Mouse (Mus musculus) lung, postnatal 36 days (tissue): ENCODE results near the gene Sez6l.
A peak's percentile ranks its signal among the peaks of the same experiment; 100 is the strongest.

Experiments
- DNase-seq: peaks from one replicate; pipeline ENCODE4 v3.0.0; 2022; ENCODE audit warnings: mixed read lengths

Sez6l gene

DNA sequence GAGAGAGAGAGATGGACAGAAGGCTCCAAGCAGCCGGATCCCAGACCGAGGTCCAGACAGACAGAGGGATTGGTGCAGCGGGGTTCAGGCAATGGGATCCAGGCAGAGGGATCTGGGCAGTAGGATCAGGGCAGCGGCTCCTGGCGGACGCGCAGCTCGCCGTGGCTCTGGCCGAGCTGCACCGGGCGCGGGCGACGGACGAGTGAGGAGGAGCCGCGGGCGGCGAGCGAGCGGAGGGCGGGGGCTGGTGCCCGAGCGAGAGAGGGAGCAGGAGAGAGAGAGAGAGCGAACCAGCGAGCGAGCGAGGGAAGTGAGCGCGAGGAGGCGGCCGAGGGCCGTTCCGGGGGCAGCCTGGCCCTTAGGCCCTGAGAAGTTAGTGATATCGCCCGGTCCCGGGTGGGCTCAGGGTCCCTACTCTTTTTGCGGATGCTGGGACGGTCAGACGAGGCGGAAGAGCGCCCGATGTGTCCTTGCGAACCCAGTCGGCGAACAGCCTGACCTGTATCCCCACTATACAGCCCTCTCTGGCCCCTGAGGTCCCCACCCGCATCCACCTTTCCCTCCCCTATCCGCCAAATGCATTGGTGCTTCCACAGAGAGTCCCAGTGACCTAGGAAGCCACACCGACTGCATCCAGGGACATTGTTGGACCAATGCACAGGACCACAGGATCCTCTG, at the start of gene Sez6l:
Gene Sez6l, minus strand, starts transcription at position 193 of the 678 bp plus-strand sequence.
- DNase-seq = peak; percentile 12

DNA sequence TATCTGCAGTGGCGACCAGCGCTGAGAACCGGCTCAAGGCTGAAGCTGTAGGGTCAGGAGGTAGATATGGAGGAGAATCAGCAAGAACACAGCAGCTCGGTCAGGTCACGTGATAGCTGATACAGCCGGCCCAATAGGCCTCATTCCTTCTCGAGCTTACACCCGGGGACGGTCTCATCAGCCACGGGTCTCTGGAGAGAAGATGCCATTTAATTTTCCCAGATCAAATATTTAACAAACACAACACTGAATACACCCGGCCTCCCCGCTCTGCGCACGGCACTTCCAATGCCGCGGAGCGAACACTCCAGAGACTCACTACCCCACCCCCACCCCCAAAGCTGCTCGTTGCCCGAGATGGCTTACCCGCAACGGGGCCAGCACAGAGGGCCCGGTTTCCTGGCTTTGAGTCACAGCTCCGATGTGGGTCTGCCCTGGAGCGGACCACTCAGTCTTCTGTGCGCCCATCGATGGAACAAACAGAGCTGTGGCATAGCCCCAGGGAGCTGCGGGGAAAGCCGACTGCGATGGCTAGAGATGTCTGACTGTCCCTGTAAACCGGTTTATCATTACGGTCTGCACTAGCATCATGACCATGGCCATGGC, 48.7 kb upstream of the Sez6l start:
- DNase-seq = no peak

DNA sequence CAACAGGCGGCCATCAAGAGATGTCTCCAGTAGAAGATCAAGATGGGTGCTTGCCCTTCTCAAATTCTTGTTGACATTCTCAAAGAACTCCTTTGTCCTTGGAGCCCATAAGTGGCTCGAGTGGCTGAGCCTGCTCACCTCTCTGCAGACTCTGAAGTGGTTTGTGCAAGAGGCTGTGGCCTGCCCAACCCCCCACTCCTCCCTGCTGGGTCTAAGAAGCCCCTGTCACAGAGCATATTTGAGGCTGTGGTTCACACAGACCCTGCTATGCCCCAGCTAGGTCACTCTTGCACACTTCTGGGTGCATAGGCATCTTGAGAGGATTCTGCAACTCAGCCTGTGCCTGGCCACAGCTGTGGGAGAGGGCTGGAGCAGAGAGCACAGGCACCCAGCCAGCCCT, 46.0 kb upstream of the Sez6l start:
- peak; percentile 72 for DNase-seq

DNA sequence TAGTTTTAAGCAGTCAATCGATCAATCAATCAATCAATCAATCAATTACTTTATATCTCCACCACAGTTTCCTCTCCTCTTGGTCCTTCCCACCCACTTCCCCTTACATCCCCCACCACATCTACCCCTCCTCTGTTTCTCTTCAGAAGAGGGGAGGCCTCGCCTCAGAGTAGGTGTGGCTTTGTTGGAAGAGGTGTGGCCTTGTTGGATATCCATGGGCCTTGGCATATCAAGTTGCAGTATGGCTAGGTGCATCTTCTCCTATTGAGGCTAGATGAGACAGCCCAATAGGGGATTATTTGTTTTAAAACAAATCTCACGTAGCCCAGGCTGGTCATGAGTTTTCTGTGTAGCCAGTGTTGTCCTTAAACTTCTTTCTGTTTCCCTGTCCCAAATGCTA, 43.3 kb upstream of the Sez6l start:
- DNase-seq = no peak

DNA sequence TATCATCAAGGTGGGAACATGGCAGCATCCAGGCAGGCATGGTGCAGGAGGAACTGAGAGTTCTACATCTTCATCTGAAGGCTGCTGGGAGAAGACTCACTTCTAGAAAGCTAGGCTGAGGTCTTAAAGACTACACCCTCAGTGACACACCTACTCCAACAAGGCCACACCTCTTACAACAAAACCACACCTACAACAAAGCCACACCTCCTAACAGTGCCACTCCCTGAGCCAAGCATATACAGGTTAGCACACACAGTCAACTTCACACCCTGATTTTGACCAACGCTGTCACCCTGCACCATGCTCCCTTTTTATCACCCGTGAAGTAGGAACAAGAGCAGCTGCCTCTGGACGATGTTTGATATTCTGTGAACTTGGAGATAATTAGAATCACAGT, 42.4 kb upstream of the Sez6l start:
- DNase-seq = no peak

DNA sequence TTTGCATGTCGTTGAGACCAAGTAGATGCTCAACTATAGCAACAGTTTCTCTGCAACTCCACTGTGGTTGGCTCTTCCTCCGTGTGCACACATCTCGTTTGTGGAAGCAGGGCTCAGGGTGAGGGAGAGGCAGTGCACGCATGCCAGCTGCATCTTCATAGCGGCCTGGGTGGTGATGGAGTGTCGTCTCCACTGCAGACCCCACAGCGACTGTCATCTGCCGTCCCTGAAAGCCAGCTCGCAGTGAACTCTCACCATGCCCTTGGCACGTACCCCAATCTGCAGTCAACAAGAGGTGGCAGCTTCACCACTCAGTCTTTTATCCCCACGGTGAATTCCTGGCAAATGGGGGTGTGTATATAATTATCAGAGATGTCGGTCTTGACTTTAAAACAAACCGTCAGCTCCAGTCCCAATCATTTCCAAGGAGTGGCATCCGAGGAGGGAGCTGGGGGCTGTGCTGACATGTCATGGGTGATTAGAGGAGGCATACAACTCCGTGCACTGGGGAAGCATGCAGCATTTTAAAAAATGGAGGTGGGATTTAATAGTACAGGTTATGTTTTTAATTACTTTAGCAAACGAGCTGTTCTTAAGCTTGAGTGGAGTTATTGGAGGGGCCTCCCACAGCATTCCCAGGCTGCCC, 40.7 kb upstream of the Sez6l start:
- DNase-seq = no peak

DNA sequence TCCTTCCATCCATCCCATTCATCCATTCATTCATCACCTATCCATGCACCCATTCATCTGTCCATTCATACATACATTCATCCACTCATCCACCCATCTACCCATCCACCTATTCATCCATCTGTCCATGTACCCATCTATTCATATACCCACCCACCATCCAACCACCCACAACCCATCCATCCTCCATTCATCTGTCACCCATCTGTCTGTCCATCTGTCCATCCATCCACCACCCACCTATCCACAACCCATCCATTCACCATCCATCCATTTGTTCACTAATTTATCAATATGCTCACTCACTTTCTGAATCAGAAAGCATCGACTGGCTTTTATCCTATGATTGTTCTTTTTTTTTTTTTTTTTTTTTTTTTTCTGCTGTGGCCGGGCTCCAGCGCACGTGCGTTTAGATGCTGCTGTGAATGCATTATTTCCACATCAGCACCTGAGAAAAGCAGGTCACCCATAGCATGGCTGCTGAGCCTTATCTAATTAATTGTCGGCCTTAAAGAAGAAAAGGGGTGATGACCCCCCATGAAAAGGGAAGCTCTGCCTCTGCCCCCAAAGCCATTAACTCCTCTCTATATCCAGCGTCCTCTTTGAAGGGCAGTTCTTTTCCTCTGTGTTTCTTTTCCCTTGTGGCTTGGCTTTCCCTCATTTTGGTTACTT, 39.1 kb upstream of the Sez6l start:
- DNase-seq = no peak

DNA sequence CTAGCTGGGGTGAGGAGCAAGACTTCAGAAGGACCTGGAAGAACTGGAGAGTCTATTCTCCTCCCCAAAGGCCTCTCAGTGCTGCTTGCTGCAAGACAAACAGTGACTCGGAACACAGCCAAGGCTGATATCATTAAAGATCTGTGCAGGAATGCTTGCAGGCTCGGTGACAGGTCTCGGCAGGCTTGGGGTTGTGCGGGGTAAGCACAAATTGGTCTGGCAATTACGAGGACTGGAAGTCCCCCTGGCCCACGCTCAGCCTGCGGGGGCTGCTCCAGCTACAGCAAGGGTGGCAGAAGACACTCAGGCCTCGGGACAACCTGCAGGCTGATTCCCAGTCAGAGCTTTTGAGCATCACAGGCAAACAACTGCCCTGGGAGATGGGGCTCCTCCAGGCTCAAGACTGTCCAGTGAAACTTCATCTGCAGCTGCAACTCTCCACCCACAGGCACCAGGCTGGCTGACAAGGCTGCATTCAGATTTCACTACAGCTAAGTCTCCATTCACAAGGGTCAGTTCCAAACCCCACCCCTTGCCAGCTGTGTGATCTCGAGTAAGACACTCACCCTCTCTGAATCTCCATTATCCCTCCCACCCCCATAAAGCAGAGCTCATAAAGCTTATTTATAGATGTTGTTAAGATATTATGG, 31.0 kb upstream of the Sez6l start:
- peak; percentile 60 for DNase-seq

DNA sequence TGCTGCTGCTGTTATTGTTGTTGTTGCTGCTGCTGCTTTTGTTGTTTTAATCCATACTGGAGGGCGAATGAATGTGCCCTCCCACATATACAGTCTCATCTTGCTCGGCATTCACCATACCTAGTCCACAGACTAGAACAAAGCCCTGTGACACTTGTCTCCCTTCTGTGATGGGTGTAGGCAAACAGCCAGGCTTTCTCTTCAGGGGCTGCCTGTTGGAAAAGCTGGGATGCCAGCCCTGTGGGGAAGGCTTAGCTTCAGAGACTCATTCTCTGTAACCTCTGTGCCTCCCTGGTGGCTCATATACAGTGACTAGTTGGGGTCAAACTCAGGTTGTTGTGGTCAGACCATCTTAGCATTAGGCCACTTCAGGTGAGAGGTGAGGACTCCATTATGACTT, 30.1 kb upstream of the Sez6l start:
- DNase-seq = no peak

DNA sequence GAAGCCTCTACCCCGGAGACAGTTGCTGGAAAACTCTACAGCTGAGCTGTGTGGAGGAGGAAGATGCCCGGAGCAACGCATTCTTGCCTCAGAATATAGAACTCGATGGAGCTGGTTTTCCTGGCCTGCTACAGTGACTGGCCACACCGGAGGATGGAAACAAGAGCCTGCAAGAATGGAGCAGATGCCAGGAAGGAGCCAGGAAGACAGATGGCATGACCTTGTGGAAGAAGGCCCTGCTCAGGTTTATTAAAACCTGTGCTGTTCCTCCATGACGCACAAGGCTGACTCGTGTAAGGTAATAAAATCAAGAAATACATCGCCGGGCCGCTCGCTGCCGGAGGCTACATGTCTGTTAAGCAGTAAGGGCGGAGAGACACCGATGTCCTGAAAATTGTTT, 28.4 kb upstream of the Sez6l start:
- no peak for DNase-seq

DNA sequence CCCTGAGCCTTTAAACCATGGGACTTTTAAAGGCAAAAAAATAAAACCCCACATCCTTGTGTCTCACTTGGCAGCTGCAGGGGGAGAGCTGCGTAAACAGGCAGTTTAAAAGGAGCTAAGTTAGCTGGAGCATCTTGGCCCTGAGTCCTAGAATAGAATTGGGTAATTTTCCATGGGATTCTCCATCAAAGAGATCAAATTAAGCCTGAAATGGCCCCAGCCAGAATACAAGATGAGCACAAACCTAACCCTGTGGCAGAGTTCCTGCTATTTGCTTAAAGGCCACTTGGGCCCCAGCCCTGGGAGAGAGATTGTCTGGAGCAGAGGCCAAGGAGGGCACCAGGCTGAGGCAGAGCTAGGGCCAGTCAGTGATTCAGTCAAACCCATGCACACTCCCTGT, 27.3 kb upstream of the Sez6l start:
- DNase-seq = peak; percentile 21

DNA sequence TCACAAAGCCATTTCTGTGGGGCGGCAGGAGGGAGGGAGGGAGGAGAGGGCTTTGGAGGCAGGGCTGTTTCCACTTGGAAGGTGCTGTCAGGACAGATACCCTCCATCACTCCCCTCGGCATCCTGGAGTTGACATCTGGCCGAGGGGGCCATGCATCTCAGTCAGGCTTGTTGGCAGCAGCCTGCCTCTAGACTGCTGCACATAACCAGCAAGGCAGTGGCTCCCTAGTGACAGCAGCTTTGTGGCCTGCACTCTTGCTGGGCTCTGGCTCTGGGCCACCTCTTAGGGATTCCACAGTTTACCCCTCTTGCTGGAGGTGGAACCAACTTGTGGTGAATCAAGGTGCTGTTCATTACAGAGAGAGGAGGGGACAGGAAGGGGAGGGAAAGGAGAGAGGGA, 26.6 kb upstream of the Sez6l start:
- no peak for DNase-seq

DNA sequence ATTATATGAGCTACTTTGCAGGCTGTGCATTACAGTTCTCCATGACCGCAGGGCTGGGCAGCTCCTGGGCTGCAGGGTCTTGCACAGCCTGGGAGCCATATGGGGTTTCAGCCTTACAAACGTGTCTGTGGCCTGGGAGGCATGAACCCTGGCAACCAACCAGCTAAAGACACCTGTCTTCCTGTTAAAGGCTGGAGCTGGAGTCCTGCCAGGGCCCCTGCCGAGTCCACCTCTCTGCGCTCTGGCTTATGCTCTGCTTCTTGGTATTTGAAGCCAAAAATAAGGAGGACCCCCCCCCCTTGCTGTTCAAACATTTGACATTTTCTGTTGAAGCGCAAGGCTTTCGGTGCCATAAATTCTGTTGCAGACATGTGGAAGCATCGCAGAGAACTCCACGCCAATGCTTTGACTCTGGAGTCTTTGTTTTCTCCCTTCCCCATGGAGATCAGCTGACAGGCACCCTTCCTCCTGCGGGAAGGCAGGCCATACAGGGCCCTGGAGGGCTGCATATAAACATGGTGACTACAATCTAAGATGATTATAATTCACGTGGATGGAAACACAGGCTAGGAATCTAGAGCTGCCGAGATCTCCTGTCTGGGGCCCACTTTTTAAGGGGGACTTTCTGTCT, 23.4 kb upstream of the Sez6l start:
- DNase-seq = no peak

DNA sequence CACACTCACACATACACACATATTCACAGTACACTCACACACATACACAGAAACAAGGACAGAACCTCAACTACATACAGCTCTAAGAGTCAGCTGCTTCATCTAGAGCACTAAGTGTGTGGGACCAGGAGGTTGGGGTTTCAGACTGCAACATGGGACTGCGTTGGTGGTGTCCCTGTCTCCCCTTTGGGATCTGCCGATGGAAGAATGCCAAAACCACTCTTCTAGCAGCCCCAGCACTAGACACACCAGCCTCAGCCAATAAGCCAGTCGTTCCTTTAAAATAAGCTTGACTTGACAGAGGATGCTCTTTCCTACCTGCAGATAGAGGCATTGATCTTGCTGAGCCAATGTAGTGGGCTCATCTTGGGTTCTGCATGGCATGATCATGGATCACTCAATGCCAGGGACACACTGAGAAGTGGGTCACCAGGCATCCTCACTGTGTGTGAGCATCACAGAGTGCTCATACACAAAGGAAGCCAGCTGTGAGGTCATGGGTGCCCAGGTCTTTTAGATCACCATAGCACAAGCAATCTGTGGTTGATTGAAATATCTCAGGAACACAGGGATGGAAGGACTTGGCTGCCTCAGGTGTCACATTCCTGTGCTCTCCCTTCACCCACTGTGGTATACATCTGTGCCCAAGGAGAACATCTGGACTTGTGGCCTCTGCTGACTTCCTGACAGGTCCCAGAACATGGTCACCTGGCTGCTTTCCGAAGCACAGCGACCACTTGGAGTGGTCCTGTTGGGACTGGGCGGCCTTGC, 22.7 kb upstream of the Sez6l start:
- no peak for DNase-seq

DNA sequence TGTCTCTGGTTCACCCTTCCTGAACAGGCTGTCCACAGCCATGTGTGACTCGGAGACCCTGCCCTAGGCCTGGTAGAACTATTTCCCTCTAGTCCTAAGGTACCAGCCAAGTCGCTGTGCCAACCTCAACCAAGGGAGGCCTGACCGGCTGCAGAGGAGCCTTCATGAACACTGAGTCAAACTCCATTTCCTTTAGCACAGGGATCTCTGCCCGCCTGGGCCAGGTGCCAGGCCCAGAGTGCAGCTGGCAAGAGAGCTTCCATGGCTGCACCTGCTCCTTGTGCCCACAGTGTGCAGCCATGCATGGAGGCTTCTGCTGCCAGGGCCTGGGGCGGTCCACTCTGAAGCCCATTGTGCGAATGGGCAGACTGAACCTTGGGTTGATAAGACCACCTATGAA, 20.9 kb upstream of the Sez6l start:
- DNase-seq = no peak

DNA sequence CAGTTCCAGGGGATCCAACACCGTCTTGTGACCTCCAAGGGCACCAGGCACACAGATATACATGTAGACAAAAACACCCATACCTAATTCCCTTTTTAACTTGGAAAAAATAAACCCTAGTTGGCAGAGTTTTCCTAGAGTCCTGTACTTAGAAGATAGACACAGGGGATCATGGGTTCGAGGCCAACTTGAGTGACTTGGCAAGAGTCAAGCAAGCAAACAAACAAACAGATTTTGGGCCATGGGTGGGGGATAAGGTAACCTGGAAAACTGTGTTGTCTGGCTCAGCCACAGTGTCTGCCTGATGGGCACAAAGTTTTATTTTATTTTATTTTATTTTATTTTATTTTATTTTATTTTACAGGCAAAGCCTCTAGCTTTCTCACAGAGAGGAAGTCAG, 20.3 kb upstream of the Sez6l start:
- DNase-seq = no peak

DNA sequence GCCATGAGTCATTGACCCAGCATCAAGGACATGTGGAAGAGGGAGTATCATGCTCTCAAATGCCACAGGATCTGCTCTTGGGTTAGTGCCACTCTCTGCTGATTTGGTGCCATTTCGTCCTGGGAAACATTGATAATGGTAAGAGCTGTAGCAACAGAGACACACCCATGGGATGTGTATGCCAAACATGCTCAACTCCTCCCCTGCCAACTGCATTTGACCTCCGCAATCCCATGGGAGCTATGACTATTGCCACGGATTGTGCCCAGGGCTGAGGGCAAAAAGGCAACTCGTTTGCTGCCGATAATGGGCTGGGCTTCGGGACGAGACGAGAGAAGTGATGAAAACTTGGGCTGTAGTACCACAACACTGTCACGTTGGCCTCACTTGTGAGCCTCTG, 19.7 kb upstream of the Sez6l start:
- DNase-seq = no peak

DNA sequence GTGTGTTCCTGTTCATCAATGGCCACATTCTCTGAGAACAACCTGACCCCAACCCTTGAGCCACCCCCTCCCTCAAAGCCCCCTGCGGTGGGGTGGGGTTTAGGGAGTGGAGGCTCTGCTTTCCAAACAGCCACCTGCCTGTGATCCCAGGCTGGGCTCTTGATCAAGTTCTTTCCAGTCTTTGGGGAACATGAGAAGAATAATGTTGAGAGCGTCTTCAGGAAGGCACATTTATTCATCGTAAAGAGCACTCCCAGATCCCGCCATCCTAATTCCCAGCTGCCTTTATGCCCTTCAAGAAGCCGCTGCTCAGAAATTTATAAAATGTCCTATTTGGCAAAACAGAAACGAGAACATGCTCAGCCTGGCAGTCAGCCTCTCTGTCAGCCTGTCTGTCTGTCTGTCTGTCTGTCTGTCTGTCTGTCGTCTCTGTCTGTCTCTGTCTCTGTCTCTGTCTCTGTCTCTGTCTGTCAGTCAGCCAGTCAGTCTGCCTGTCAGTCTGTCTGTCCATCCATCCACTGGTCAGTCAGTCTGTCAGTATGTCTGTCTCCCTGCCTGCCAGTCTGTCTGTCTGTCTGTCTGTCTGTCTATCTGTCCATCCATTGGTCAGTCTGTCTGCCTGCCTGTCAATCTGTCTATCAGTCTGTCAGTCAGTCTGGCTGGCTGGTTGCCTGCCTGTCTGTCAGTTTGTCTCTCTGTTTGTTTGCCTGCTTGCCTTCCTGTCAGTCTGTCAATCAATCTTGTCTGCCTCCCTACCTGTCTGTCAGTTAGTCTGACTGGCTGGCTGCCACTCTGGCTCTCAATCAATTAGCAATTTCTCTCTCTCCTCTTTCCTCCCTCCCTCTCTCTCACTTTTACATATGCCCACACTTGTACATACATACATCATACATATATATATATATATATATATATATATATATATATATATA, 19.0 kb upstream of the Sez6l start:
- no peak for DNase-seq

DNA sequence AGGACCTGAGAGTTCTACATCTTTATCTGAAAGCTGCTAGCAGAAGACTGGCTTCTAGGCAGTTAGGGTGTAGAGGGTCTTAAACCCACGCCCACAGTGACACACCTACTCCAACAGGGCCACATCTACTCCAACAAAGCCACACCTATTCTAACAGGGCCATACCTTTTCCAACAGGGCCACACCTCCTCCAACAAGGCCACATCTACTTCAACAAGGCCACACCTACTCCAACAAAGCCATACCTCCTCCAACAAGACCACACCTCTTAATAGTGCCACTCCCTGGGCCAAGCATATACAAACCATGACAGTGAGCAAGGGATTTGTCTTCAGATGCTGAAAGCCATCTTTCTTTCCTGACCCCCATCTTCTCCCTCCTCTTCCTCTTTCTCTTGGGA, 14.7 kb upstream of the Sez6l start:
- no peak for DNase-seq

DNA sequence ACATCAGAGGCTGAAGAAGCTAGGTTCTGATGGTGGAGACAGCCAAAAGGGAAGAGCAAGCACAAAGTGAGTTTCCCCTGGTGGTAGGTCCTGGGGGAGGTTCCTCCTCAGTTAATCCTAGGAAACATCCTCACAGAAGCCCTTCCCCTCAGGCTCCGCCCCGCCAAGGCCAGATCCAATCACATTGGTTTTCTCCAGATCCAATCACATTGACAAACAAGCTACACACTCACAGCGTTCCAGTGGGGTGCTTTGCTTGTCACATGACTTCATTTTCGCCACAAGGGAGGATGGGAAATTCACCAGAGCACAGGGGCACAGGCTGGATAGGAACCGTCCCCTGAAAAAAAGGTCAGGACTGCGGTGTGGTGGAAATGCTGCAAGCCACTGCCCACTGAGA, 9.1 kb upstream of the Sez6l start:
- DNase-seq = no peak

DNA sequence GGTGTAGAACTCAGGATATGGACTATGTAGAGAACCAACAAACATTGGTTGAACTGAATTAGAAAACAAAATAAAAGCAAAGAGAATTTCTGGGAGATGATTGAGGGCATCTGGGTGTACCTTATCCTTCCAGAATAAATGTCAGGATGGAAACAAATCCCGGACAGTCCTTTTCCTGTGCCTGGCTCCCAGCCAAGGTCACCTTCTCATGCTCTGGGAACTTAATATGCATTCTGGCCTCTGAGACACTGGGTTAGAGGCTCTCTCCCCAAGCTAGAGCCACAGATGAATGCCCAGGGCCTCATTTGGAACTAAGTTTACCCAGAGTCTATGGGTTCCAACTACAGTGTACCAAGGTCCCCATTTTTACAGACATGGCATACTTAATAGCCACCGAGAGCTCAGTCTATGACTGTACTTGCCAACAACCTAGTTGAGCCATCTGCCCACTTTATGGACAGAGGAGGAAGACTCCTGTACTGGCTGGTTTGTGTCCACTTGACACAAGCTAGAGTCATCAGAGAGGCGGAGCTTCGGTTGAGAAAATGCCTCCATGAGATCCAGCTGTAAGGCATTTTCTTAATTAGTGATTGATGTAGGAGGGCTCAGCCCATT, 7.3 kb upstream of the Sez6l start:
- DNase-seq = no peak
